Mouse (Mus musculus) erythroblast, embryonic 14.5 days (primary cell): ENCODE results near the gene Fez1.

Experiments used
- GATA1 ChIP-seq: IDR thresholded peaks from 2 replicates; pipeline ENCODE4 v1.6.1; 2012; ENCODE audit warnings: low read length, inconsistent platforms, mixed read lengths
- TAL1 ChIP-seq: IDR thresholded peaks from 3 replicates; pipeline ENCODE4 v1.6.1; 2012; ENCODE audit warnings: low read length, inconsistent platforms, mixed read lengths

GRCm38 (mm10) chr9:36796781-36797555 lies 24.7 kb upstream of the Fez1 start, which contains the start of gene Ei24:
- TF ChIP-seq GATA1: no peak
- TF ChIP-seq TAL1: no peak
